Comparison of ENCODE assay signal across 18 mouse cellular contexts in genomic region chrX:20644780-20645179, GRCm38 (mm10). TPM values are rescaled to one million over a fixed set of nuclear protein-coding genes. Genes with fewer than 3 reads are reported as not detected.
DNase-seq lines count a peak whose midpoint lies in the region; ATAC-seq lines count a peak whose summit lies in the region.
"Had no signal": no experiment of that assay in that cellular context is flagged by ENCODE, and none has a peak within 500 bp of the region (broad histone marks: within the 10 kb centered on the region; RNA-seq: fewer than 3 reads in every experiment).

No protein-coding gene starts in this region.

- ATAC-seq in megakaryocyte-erythroid progenitor cell, adult 5-6 weeks (replicated peaks; ENCODE audit: low FRiP score, low TSS enrichment, poor library complexity, severe bottlenecking) = no peak
- ATAC-seq: activated CD4-positive, CD25-positive, alpha-beta regulatory T cell, adult 4 months; forebrain, embryonic 15.5 days; intestine, postnatal 0 days had no signal

- DNase-seq in adrenal gland, adult 2 months = peak; percentile 20
- DNase-seq in adrenal gland, postnatal 4 days (ENCODE audit: low spot score in 2 of 2) = no peak
- peak; percentile 85 for DNase-seq in heart, adult 11 months
- DNase-seq in heart, adult 8-10 months (ENCODE audit: low spot score) = no peak
- DNase-seq in ovary, adult 18-20 months (ENCODE audit: low spot score) = peak; percentile 12
- DNase-seq in ovary, postnatal 10 days (ENCODE audit: low spot score) = no peak
- peak; percentile 57 for DNase-seq in testis, postnatal 14 days (ENCODE audit: low spot score)
- DNase-seq: B cell, adult 2 months; cerebellum, adult 11 months; cerebellum, adult 8-10 months; cerebellum, postnatal 10 days; cerebellum, postnatal 36 days; embryo, embryonic 11 days; gastrocnemius, postnatal 25 days had no signal

RNA-seq across cellular contexts. Expression of gene Uba1, which starts 13.3 kb away (rescaled TPM):
- 100 to 1,000 TPM; 395 to 455 TPM for total RNA-seq in adrenal gland, adult 2 months (2021)
- polyA plus RNA-seq in adrenal gland, adult 2 months (2012; rRNA removed) = 426 and 599 TPM in 2 replicates
- total RNA-seq in adrenal gland, postnatal 4 days (2021) = 100 to 1,000 TPM; 348 to 400 TPM
- total RNA-seq in heart, adult 8-10 months (2022) = 100 to 1,000 TPM; 197 to 257 (median 214) TPM
- 241 and 270 TPM in 2 replicates for total RNA-seq in megakaryocyte-erythroid progenitor cell, adult 5-6 weeks (2014; fragmentation: Nextera tagmentation)
- 172 and 234 TPM in 2 replicates for total RNA-seq in megakaryocyte-erythroid progenitor cell, adult 5-6 weeks (2017)

RNA-seq across cellular contexts. Expression of gene Ndufb11, which starts 27.4 kb away (rescaled TPM):
- total RNA-seq in adrenal gland, adult 2 months (2021) = 100 to 1,000 TPM; 316 to 341 TPM
- 86.3 and 101 TPM in 2 replicates for polyA plus RNA-seq in adrenal gland, adult 2 months (2012; rRNA removed)
- 100 to 1,000 TPM; 271 to 272 TPM for total RNA-seq in adrenal gland, postnatal 4 days (2021)
- total RNA-seq in heart, adult 8-10 months (2022) = 100 to 1,000 TPM; 611 to 795 (median 691) TPM
- 119 and 157 TPM in 2 replicates for total RNA-seq in megakaryocyte-erythroid progenitor cell, adult 5-6 weeks (2014; fragmentation: Nextera tagmentation)
- 53.5 and 68.7 TPM in 2 replicates for total RNA-seq in megakaryocyte-erythroid progenitor cell, adult 5-6 weeks (2017)

RNA-seq across cellular contexts. Expression of gene Rbm10, which starts 27.5 kb away (rescaled TPM):
- 10 to 100 TPM; 29.6 to 39.5 TPM for total RNA-seq in adrenal gland, adult 2 months (2021)
- 50.0 and 63.8 TPM in 2 replicates for polyA plus RNA-seq in adrenal gland, adult 2 months (2012; rRNA removed)
- 10 to 100 TPM; 34.5 to 39.9 TPM for total RNA-seq in adrenal gland, postnatal 4 days (2021)
- 10 to 100 TPM; 16.6 to 21.8 (median 18.6) TPM for total RNA-seq in heart, adult 8-10 months (2022)
- total RNA-seq in megakaryocyte-erythroid progenitor cell, adult 5-6 weeks (2014; fragmentation: Nextera tagmentation) = 45.7 and 53.3 TPM in 2 replicates
- 82.8 and 85.8 TPM in 2 replicates for total RNA-seq in megakaryocyte-erythroid progenitor cell, adult 5-6 weeks (2017)

RNA-seq across cellular contexts. Expression of gene Cdk16, which starts 43.0 kb away (rescaled TPM):
- 100 to 1,000 TPM; 145 to 176 TPM for total RNA-seq in adrenal gland, adult 2 months (2021)
- polyA plus RNA-seq in adrenal gland, adult 2 months (2012; rRNA removed) = 244 and 254 TPM in 2 replicates
- 100 to 1,000 TPM; 173 to 185 TPM for total RNA-seq in adrenal gland, postnatal 4 days (2021)
- 100 to 1,000 TPM; 112 to 136 (median 121) TPM for total RNA-seq in heart, adult 8-10 months (2022)
- 82.1 and 92.3 TPM in 2 replicates for total RNA-seq in megakaryocyte-erythroid progenitor cell, adult 5-6 weeks (2014; fragmentation: Nextera tagmentation)
- total RNA-seq in megakaryocyte-erythroid progenitor cell, adult 5-6 weeks (2017) = 18.3 and 22.2 TPM in 2 replicates

RNA-seq across cellular contexts. Expression of gene Usp11, which starts 58.9 kb away (rescaled TPM):
- 10 to 100 TPM; 23.4 to 25.5 TPM for total RNA-seq in adrenal gland, adult 2 months (2021)
- polyA plus RNA-seq in adrenal gland, adult 2 months (2012; rRNA removed) = 13.6 and 14.7 TPM in 2 replicates
- total RNA-seq in adrenal gland, postnatal 4 days (2021) = 10 to 100 TPM; 49.7 to 53.2 TPM
- total RNA-seq in heart, adult 8-10 months (2022) = 1 to 10 TPM; 3.7 to 7.3 (median 5.9) TPM
- 32.0 and 35.7 TPM in 2 replicates for total RNA-seq in megakaryocyte-erythroid progenitor cell, adult 5-6 weeks (2014; fragmentation: Nextera tagmentation)
- total RNA-seq in megakaryocyte-erythroid progenitor cell, adult 5-6 weeks (2017) = 24.4 and 26.5 TPM in 2 replicates

Comparison
In these comparisons a context has a peak if more than half of its experiments do, and no peak if none do; other contexts are left out.
1. DNase-seq: peak in adrenal gland, adult 2 months (single experiment), heart, adult 11 months (single experiment), ovary, adult 18-20 months (single experiment) and testis, postnatal 14 days (single experiment); none in adrenal gland, postnatal 4 days (0 of 2), heart, adult 8-10 months (single experiment) and ovary, postnatal 10 days (single experiment).